Mouse (Mus musculus) adrenal gland, adult 8-10 months (tissue): ENCODE measurements around the gene A630095N17Rik. TPM values are rescaled to one million over a fixed set of nuclear protein-coding genes. Genes with fewer than 3 reads are reported as not detected.
A peak's percentile ranks its signal among the peaks of the same experiment; 100 is the strongest.
"Not testable (repeated sequence)": the region's sequence is repeated elsewhere in the genome, so short reads cannot be mapped to it uniquely, and the experiment has no call there.

Source experiments
- DNase-seq: peaks from one replicate; pipeline ENCODE4 v3.0.0; 2022
- total RNA-seq, 4 experiments: library from RNA; stranded (reverse); gene quantifications; 2 replicates each; pipeline ENCODE4 v1.2.4; 2022

The A630095N17Rik gene
- total RNA-seq, 4 experiments from 2014 or later = not detected

GRCm38 (mm10) chr1:75243411-75243810, 11.5 kb upstream of the A630095N17Rik start:
- no peak for DNase-seq

DNA sequence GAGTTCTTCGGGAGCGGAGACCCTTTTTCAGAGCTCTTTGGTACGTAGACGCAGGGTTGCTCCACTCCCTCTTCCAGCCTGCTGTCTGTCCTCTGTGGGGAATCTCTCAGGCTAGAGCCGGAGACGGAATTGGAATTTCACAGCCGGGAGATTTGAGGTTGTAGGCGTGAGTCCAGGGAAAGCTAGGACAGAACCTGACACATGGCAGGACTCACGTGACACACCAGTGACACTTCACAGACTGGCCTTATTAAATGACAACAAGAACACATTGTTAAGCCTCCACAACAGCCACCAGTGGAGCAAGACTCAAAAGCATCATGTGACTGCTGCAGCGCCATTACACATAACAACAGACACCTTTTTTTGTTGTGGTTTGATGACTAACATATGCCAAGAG, 7.7 kb upstream of the A630095N17Rik start:
- DNase-seq = no peak

GRCm38 (mm10) chr1:75236117-75237050, 4.5 kb upstream of the A630095N17Rik start, which contains the start of gene Dnajb2:
TSS of gene Dnajb2 (plus strand) at chr1:75236406.
- DNase-seq = peak; percentile 90

DNA sequence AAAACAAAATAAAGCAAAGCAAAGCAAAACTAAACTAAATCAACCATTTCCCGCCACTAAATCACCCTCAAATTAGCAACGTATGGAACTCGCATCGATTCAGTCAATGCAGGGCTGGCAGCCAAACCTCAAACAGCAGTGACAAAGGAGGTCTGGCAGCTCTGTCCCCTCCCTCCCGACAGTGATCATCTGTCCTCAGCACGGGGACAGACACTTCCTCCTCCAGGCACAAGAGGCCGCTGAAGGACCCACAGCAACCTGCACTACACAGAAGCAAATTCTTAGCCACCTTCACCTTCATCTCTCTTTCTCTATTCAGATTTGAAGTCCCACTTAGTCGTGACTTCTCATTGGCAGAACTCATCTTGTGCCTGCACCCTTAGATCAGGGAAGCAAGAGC, 2.7 kb upstream of the A630095N17Rik start:
- DNase-seq = no peak

- DNase-seq = not testable (repeated sequence)
Observed at GRCm38 (mm10) chr1:75232489-75232888, 587 bp upstream of the A630095N17Rik start.

DNA sequence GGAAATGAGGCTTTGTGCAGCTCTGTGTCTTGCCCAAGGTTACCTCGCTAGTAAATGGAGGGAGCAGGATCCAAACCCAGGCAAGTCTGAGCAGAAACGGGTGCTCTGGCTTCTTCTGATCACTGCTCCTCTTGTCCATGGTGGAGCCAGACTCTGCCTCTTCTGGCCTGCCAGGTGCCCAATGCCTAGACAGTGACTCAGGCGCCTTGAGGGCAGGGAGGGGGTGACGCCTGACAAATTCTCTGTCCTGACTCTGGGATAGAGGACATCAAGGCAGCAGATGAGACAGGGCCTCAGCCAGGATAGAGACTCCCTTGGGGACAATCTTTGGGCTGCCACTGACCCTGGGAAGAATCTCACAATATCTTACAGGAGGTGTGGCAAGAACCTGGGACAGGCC, 678 bp downstream of the A630095N17Rik start:
- DNase-seq = no peak

GRCm38 (mm10) chr1:75230335-75230994, 1.4 kb downstream of the A630095N17Rik start:
- no peak for DNase-seq

GRCm38 (mm10) chr1:75229158-75229557, 2.7 kb downstream of the A630095N17Rik start:
- no peak for DNase-seq

DNA sequence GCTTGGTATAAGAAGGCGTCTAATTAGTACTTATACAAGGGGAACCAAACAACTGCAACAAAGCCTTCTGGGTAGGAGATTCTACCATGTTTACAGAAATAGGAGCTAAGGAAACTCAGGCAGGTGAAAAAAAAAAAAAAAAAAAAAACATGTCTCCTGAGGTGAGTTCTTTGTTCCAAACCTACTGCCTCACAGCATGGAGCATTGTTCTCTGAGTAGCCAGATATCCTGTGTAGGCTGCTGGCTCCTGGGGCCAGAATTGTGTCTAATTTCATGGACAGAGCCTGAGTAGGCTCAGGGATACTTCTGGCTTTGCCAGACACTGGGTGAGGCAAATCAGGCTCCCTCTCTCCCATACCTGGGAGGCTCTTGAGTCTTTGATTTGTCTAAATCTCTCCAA, 4.2 kb downstream of the A630095N17Rik start:
- no peak for DNase-seq

DNA sequence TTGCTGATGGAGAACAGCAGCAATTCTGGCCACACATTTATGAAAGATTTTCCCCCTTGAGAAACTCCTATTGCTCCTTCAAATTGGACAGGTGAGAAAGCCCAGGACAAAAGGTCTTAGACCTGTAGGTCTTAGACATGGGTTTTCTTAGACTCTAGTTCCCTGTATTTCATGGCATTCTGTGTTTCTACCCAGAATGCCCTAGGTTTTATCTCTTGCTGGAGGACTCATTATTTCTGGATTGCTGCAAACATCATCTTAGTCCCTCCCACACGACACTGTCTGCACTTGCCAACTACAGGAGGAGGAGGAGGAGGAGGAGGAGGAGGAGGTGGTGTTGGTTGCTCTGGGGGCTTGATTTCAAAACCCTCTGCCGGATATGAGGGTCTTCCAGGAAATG, 5.8 kb downstream of the A630095N17Rik start:
- no peak for DNase-seq

GRCm38 (mm10) chr1:75225473-75225872, 6.4 kb downstream of the A630095N17Rik start:
- no peak for DNase-seq

DNA sequence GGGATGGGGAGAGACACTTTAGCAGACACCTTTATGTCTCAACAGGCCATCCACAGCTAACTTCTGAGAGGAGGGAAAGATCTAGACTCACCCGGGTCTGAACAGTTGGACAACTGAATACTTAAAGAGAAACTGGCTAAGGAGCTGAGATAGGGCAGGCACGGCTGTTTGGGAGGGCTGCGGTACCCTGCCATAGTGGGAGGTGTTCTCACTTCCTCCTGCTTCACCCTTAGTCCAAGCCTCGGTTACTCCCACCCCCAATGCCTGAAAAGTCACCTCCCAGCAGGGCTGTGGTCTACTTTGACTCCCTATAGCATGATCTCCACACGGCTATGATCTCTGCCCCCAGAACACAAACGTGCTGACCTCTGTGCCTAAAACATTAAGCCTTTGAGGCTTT, 8.4 kb downstream of the A630095N17Rik start:
- DNase-seq = no peak

- DNase-seq = no peak
Observed at GRCm38 (mm10) chr1:75222926-75223325, 9.0 kb downstream of the A630095N17Rik start.

- no peak for DNase-seq
Observed at GRCm38 (mm10) chr1:75221538-75221937, 10.4 kb downstream of the A630095N17Rik start.

DNA sequence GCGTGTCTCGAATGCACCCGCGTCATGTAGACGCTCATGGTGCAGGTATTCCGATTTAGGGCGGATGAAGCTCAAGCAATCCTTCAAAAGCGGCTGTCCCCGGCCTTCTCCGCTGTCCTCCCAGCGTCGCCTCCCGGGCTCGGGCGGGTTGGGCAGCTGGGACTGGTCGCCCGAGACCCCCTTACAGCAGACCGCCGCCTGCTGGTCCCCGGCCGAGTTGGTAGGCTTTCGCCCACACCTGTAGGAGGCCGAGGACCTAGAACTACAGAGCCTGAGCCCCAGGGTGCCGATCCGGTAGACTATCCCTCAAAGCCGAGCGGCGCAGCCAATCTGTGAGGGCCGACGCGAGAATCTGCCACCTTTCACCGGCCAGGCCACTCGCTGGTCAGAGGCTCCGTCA, 12.4 kb downstream of the A630095N17Rik start, which contains the start of gene Tuba4a:
TSS of gene Tuba4a (minus strand) at position 335 of the 400 bp plus-strand sequence.
- DNase-seq = no peak

- DNase-seq = peak; percentile 81
Observed at GRCm38 (mm10) chr1:75219078-75219477, 12.8 kb downstream of the A630095N17Rik start.

DNA sequence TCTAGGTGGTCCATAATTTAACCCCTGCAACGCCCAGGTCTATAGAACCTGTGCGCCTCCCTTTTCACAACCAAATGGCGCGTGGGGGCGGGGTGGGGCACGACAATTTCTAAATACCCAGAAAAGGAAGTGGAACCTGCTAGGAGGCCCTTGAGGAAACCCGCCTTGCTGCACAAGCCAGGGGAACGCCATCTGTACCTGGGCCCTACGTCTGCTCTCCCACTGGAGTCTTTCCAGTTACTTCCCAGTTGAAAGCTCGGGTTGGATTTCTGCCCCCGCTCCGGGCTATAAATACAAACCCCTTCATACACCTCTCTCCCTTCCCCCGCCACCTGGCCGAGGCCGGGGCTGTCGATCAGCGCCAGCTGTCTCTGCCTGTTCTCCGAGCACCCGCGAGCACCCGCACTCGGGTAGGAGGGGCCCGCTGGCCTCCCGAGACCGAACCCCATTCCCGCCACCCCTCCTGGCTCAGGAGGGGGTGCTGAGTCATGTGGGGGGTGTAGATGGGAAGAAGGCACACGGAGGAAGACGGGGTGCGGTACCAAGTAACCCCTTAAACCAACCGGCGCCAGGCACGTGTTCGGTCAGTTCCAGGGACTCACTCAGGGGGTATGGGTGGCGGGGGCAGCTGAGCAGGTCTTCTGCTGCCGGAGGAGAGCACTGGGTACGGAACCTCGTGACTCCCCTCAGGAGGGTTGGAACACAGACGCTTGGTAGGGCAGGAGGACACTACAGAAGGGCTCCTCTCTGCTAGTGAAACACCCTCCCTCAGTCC, 13.5 kb downstream of the A630095N17Rik start:
- no peak for DNase-seq

DNA sequence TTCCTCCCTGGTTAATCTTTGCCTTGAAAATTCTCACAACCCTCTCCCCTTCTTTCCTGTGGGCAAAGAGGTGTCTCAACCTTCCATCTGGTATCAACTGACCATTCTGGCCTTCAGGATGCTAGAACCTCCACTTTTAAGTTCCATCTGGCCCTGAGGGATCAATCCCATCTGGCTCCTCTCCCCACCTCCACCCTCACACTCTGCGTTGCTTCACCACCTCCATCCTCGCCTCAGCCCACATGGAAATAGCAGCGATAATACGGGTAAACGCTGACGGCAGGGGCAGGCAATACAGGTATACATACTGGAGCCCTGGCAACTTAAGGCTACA, 14.0 kb downstream of the A630095N17Rik start:
- DNase-seq = no peak

DNA sequence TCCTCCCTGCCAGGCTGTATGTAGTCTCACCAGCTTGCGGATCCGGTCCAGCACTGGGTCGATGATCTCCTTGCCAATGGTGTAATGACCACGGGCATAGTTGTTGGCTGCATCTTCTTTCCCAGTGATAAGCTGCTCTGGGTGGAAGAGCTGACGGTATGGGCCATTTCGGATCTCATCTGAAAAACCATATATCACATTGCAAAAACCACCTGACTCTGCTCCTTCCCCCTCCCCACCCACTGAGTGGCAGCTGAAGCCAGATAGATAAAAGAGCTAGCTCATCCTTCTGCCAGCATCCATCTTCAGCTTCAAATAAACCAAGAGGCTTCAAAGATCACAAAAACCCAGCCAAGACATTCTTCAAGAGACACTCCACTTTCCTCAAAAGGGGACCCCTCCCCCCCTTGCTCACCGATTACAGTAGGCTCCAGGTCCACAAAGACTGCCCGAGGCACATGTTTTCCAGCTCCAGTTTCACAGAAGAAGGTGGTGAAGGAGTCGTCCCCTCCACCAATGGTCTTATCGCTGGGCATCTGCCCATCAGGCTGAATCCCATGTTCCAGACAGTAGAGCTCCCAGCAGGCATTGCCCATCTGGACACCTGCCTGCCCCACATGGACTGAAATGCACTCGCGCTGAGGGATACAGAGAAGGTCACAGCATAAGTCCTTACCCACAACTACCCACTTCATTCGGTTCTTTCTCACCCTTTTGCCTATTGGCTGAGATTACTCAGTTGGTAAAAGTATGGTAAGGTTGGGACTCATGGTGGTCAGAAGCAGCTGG, 14.9 kb downstream of the A630095N17Rik start:
- DNase-seq = no peak

- no peak for DNase-seq
Observed at GRCm38 (mm10) chr1:75215785-75216184, 16.1 kb downstream of the A630095N17Rik start.

- no peak for DNase-seq
Observed at GRCm38 (mm10) chr1:75214886-75215285, 17.0 kb downstream of the A630095N17Rik start.

- DNase-seq = no peak
Observed at GRCm38 (mm10) chr1:75214442-75214841, 17.5 kb downstream of the A630095N17Rik start.
